Mouse (Mus musculus) Patski (cell line): ENCODE results near the gene Pear1. TPM values are rescaled to one million over a fixed set of nuclear protein-coding genes. Genes with fewer than 3 reads are reported as not detected.

ENCODE experiments used
- ATAC-seq: fragments of 100-300 bp; one replicate; pipeline ENCODE4 v1.8.0; 2021
- CTCF ChIA-PET: fragments of 350-600 bp; sonication (Branson Sonifier 250); formaldehyde crosslinking; loops from one replicate; lab custom pipeline; 2022; ENCODE audit warnings: inconsistent platforms; lab: Charles Lee
- POLR2A ChIA-PET: fragments of 350-600 bp; sonication (Branson Sonifier 250); formaldehyde crosslinking; loops from one replicate; lab custom pipeline; 2022; ENCODE audit warnings: antibody characterized with exemption, inconsistent platforms; lab: Charles Lee
- DNase-seq: peaks from one replicate; pipeline ENCODE4 v3.0.0-alpha.2; 2011; ENCODE audit warnings: low read depth, low spot score
- H3K27me3 ChIP-seq: fragments of 371-371 bp; one replicate; pipeline ENCODE4 v1.5.1; 2021
- CTCF ChIP-seq: fragments of 100-300 bp; IDR thresholded peaks from one replicate; pipeline ENCODE4 v1.5.1; 2021
- in situ Hi-C: fragments of 300-500 bp; cut with MboI; formaldehyde crosslinking; loops from 3 replicates; pipeline ENCODE4 v1.11.1; 2018; ENCODE audit warnings: low pct_unique_long_range_greater_than_20kb, mixed read lengths
- polyA plus RNA-seq: library from polyadenylated mRNA; unstranded; gene quantifications from one replicate; pipeline ENCODE4 v1.2.3, GENCODE M21; 2021

The Pear1 gene
- polyA plus RNA-seq, 1 experiment from 2014 or later, result 2.8 TPM

DNA sequence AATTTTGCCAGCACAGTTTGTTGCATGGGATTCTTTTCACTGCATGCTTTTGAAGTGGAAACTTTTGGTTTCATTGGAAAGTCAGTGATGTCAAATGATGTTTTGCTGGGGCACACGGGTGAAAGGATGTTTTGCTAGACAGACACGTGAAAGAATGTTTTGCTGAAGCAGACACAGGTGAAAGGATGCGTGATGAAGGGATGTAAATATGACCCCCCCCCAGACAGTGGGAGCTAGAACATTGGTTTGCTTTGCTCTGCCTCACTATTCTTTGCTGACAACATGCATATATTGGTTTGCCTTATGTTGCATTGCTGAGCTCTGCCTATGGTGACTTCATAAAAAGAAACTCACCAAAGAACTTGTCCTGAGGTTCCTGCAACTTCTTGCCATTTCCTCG lies 20.9 kb upstream of the Pear1 start:
- no peak for ATAC-seq
- no peak for DNase-seq
- TF ChIP-seq CTCF, result no peak
- ChIA-PET POLR2A (interaction anchor here (0.6 kb wide), 1 partner anchor 50 kb away, joined by 5 read pairs; no protein-coding TSS in a partner anchor), CTCF (interaction anchor here (1.5 kb wide), 1 partner anchor 96 kb away, joined by 3 read pairs; the partner anchor contains the start of gene Lrrc71)
- H3K27me3 ChIP-seq, result peaks cover 47% of the 10 kb centered on the region
- in situ Hi-C loops, result no loop called here

DNA sequence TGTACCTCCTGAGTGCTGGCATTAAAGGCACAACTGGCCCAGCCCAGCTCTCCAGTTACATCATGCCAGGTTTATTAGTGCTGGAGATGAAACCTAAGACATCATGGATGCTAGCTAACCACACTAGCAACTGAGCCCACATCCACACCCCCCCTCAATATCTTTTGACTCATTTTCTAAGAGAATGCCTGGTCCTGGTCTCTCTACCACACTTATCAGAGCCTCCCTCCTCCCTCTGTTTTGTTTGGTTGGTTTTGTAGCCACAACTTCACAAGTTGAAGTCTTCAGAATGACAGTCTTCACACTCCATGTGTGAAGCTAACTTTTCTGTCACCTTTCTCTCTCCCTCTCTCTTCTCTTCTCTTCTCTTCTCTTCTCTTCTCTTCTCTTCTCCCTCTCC lies 16.8 kb upstream of the Pear1 start:
- TF ChIP-seq CTCF, result no peak
- ChIA-PET CTCF (interaction anchor here (3.9 to 4.3 kb wide), 2 partner anchors 17 to 24 kb away, joined by 22 to 40 read pairs; no protein-coding TSS in a partner anchor), POLR2A (no interaction called here)
- DNase-seq, result no peak
- in situ Hi-C loops, result no loop called here
- peaks cover 58% of the 10 kb centered on the region for H3K27me3 ChIP-seq
- ATAC-seq, result no peak

DNA sequence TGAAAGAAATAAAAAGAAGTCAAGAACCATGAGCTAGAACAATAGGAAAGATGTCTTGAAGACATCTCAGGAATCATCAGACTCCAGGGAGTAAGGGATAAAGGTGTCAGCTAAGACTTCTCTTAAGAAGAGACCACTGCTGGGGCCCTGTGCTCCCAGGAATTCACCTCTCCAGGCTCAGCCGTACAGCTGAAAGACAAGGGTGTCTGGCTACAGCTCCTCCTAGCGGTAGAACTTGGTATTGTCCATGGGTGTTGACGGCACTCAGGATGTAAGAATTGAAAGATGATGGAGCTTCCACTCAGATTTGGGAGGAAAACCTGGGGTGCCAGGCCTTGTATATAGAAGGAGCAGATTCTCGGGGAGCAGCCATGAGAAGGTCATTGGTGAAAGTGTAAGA lies 14.5 kb upstream of the Pear1 start:
- TF ChIP-seq CTCF, result peak; percentile 95
- ATAC-seq (peak; percentile 35), DNase-seq (peak; percentile 15)
- ChIA-PET POLR2A (interaction anchor here (1.3 kb wide), 1 partner anchor 14 kb away, joined by 5 read pairs; no protein-coding TSS in a partner anchor), CTCF (interaction anchor here (0.8 to 4.3 kb wide), 24 partner anchors 8 to 87 kb away, joined by 3 to 40 read pairs (median 4); partner anchors contain the start of genes Insrr and Ntrk1)
- in situ Hi-C loops, result no loop called here
- H3K27me3 ChIP-seq, result peaks cover 57% of the 10 kb centered on the region

DNA sequence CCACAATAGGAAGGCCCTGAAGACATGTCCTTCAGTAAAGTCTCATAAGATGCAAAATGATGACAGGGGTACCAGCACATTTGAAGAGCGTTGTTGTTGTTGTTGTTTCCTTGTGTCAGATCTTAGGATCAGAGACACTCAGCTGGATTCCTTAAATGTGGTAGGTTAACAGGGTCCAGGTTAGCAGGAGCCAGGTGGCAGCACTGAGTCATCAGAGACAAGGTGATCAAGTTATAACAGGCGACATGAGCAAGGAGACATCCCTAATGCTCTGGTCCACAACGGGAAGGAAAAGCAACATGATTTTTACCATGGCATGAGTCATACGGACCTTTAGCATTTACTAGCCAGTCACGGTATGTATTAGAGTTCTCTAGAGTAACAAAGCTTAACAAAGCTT lies 9.4 kb upstream of the Pear1 start:
- peak; percentile 14 for TF ChIP-seq CTCF
- ATAC-seq (no peak), DNase-seq (no peak)
- in situ Hi-C loops, result no loop called here
- POLR2A ChIA-PET, result no interaction called here
- CTCF ChIA-PET, result interaction anchor here (1.1 to 1.4 kb wide), 3 partner anchors 13 to 27 kb away, joined by 3 to 5 read pairs (median 3); no protein-coding TSS in a partner anchor
- peaks cover 54% of the 10 kb centered on the region for H3K27me3 ChIP-seq

DNA sequence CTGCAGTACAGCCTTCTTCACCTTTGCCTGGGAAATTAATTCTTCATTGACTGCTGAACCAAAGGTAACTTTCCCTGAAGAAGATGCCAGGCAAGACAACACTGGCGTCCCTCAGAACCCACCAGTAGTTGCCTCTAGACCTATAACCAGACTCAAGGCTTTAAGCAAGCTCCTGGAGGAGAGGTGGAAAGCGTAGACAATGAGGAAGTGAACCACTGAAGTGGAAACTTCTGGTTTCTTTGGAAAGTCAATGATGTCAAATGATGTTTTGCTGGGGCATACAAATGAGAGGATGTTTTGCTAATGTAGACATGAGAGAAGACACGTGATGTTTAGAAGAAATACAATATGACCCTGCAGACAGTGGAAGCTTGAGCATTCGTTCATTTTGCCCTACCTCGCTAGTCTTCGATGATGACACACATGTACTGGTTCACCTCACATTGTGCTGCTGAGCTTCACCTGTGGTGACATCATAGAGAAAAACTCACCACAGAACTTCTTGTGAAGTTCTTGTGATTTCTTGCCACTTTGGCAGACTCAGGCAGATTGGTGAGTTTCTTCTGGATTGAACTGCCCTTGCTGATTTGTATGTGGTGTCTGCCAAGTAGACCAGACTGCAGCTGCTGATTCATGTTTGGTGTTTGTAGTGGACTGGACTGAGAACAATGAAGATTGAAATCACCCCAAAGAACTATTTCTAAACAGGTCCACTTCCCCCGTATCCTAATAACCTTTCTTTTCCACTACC lies 8.2 kb upstream of the Pear1 start:
- peaks cover 49% of the 10 kb centered on the region for H3K27me3 ChIP-seq
- in situ Hi-C loops, result no loop called here
- CTCF ChIA-PET, result interaction anchor here (1.1 to 1.8 kb wide), 8 partner anchors 8 to 77 kb away, joined by 3 to 5 read pairs (median 3); partner anchors contain the start of gene Pear1
- TF ChIP-seq CTCF, result no peak
- POLR2A ChIA-PET, result interaction anchor here (1.1 kb wide), 1 partner anchor 14 kb away, joined by 3 read pairs; no protein-coding TSS in a partner anchor
- ATAC-seq (no peak), DNase-seq (no peak)

DNA sequence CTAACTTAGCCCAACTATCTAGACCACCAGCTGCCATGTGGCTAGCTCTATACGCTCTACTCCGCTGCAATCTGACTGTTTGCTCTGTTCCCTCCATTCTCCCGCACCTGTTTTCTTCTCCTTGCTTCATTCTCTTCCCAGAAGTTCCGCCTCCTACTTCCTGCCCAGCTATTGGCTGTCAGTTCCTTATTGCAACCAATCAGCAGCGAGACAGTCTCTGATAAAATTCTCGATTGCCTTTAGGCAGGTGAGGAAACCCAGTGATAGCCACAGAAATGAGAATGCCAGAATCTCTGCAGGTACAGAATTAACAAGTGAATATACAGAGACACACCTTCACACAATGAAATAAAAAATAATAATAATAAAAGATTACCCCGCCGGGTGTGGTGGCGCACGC lies 4.9 kb upstream of the Pear1 start:
- CTCF ChIA-PET, result interaction anchor here (0.8 to 1.5 kb wide), 4 partner anchors 10 to 61 kb away, joined by 3 to 11 read pairs (median 4); no protein-coding TSS in a partner anchor
- H3K27me3 ChIP-seq, result peaks cover 56% of the 10 kb centered on the region
- ATAC-seq, result no peak
- DNase-seq, result no peak
- no peak for TF ChIP-seq CTCF
- POLR2A ChIA-PET, result no interaction called here
- in situ Hi-C loops, result no loop called here

DNA sequence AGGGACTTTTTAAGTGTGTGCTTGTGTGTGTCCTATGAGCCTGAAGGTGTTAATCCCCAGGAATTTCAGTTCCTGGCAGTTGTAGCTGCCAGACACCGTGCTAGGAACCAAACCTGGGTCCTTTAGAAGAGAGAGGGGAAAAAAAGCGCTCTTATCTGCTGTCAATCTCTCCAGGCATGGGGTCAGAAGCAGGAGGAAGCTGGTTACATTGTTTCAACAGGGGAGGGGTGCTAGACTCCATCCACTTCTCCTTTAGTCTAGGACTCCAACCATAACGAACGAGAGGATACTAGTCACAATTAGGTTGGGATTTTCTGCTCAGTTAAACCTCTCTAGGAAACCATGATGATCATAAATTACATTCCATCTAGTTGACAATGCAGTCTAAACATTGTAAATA lies 4.3 kb upstream of the Pear1 start:
- peak; percentile 15 for DNase-seq
- POLR2A ChIA-PET, result no interaction called here
- in situ Hi-C loops, result no loop called here
- H3K27me3 ChIP-seq, result peaks cover 58% of the 10 kb centered on the region
- no peak for ATAC-seq
- CTCF ChIA-PET, result interaction anchor here (0.8 to 1.5 kb wide), 5 partner anchors 11 to 60 kb away, joined by 3 to 11 read pairs (median 3); no protein-coding TSS in a partner anchor
- TF ChIP-seq CTCF, result no peak

DNA sequence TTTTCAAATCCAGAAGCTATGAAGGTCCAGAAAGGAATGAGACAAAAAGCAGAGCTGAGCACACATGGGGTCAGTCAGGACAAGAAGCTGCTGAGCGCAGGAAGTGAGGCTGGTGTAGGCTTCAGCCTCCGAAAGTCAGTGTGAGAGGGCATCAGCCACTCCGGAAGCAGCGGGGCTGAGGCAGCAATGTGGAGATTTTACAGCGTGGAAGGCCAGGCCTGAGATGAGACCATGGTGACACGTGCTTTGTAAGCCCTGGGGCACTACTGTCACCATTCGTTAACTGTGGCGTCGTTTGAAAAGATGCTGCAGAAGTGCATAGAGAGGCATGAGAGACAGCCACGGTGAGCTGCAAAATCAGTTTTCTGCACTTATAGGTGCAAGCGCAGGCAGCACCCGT lies 5.9 kb downstream of the Pear1 start:
- no peak for TF ChIP-seq CTCF
- ChIA-PET POLR2A (interaction anchor here (0.6 to 2.2 kb wide), 3 partner anchors 14 to 267 kb away, joined by 3 to 7 read pairs (median 6); partner anchors contain the start of gene Ntrk1), CTCF (interaction anchor here (1.2 to 5.8 kb wide), 10 partner anchors 13 to 115 kb away, joined by 3 to 43 read pairs (median 14); partner anchors contain the start of genes Insrr, Lrrc71 and Ntrk1)
- in situ Hi-C loops, result loop anchor here (5.0 kb wide), 1 partner anchor 46 kb away; no protein-coding TSS in a partner anchor
- H3K27me3 ChIP-seq, result peaks cover 71% of the 10 kb centered on the region
- ATAC-seq, result no peak
- no peak for DNase-seq

DNA sequence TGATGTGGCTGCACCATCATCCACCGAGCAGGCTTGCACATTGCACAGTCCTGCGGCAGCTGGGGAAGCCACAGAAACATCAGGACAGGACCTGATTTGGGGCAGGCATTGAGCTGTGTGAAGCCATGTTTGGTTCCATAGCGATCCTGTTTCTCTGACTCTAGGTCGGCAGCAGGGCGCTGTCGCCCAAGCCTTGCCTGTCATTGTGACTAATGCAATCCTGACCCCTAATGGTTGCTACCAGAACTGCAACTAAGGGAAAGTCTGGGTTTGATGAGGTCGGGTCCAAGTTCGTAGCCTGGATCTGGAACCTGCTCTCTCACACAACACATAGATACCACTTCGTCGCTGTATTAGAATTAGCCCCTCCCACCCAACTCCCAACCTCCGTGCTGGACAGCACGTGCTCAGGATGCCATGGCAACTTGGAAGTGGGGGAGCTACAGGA lies 7.4 kb downstream of the Pear1 start:
- no peak for TF ChIP-seq CTCF
- peaks cover 62% of the 10 kb centered on the region for H3K27me3 ChIP-seq
- CTCF ChIA-PET, result interaction anchor here (0.7 to 5.8 kb wide), 20 partner anchors 9 to 194 kb away, joined by 3 to 43 read pairs (median 5); partner anchors contain the start of genes Insrr, Lrrc71 and Ntrk1
- ATAC-seq, result peak; percentile 25
- POLR2A ChIA-PET, result interaction anchor here (1.0 kb wide), 1 partner anchor 21 kb away, joined by 3 read pairs; no protein-coding TSS in a partner anchor
- in situ Hi-C loops, result loop anchor here (5.0 kb wide), 1 partner anchor 44 kb away; no protein-coding TSS in a partner anchor
- DNase-seq, result peak; percentile 58

DNA sequence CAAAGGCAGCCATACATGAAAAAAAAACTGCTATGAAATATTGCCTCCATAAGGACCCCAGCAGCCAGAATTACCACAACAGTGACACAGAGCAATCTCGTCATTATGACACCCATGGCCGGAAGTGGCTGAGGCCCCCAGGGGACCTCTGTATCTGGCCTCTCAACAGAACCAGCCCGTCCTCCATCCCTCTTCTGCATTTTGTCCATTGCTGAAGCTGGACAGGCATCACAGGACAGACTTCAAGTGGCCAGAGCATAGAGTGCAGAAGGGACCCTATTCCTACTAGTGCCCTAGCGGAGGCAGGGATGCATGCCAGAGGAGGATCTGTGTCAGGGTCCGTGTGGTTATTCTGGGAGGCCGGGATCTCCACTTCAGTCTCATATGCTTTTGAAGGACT lies 7.9 kb downstream of the Pear1 start:
- no peak for TF ChIP-seq CTCF
- ATAC-seq (no peak), DNase-seq (no peak)
- H3K27me3 ChIP-seq, result peaks cover 62% of the 10 kb centered on the region
- POLR2A ChIA-PET, result interaction anchor here (1.0 kb wide), 1 partner anchor 22 kb away, joined by 3 read pairs; no protein-coding TSS in a partner anchor
- in situ Hi-C loops, result loop anchor here (5.0 kb wide), 1 partner anchor 44 kb away; no protein-coding TSS in a partner anchor
- CTCF ChIA-PET, result interaction anchor here (0.9 to 5.8 kb wide), 16 partner anchors 9 to 81 kb away, joined by 3 to 43 read pairs (median 8); partner anchors contain the start of genes Insrr, Lrrc71 and Ntrk1
